Mouse (Mus musculus): ENCODE results near the gene Ptpre.

Gene Ptpre

GRCm38 (mm10) chr7:135576329-135576728, 39.0 kb downstream of the Ptpre start:
- DNase-seq (ENCODE audit: low spot score in 2 of 2): no peak

GRCm38 (mm10) chr7:135578715-135579325, 41.5 kb downstream of the Ptpre start:
- no peak for DNase-seq (ENCODE audit: low spot score in 2 of 2)

GRCm38 (mm10) chr7:135580306-135581091, 43.2 kb downstream of the Ptpre start:
- DNase-seq (ENCODE audit: low spot score in 2 of 2): peak in 1 of 2 experiments; percentile 66

GRCm38 (mm10) chr7:135581128-135581527, 43.8 kb downstream of the Ptpre start:
- DNase-seq (ENCODE audit: low spot score in 2 of 2): no peak

- DNase-seq (ENCODE audit: low spot score in 2 of 2): no peak
Measured at GRCm38 (mm10) chr7:135585125-135585687, 47.9 kb downstream of the Ptpre start.

- no peak for DNase-seq (ENCODE audit: low spot score in 2 of 2)
Measured at GRCm38 (mm10) chr7:135586402-135586801, 49.1 kb downstream of the Ptpre start.

- no peak for DNase-seq (ENCODE audit: low spot score in 2 of 2)
Measured at GRCm38 (mm10) chr7:135587821-135588575, 50.7 kb downstream of the Ptpre start.

- no peak for DNase-seq (ENCODE audit: low spot score in 2 of 2)
Measured at GRCm38 (mm10) chr7:135588620-135589309, 51.5 kb downstream of the Ptpre start.

- no peak for DNase-seq (ENCODE audit: low spot score in 2 of 2)
Measured at GRCm38 (mm10) chr7:135591461-135591860, 54.2 kb downstream of the Ptpre start.

- no peak for DNase-seq (ENCODE audit: low spot score in 2 of 2)
Measured at GRCm38 (mm10) chr7:135593286-135593685, 56.0 kb downstream of the Ptpre start.

GRCm38 (mm10) chr7:135593825-135594224, 56.5 kb downstream of the Ptpre start:
- no peak for DNase-seq (ENCODE audit: low spot score in 2 of 2)

GRCm38 (mm10) chr7:135594676-135595075, 57.4 kb downstream of the Ptpre start:
- no peak for DNase-seq (ENCODE audit: low spot score in 2 of 2)

- DNase-seq (ENCODE audit: low spot score in 2 of 2): no peak
Measured at GRCm38 (mm10) chr7:135595640-135596174, 58.4 kb downstream of the Ptpre start.

GRCm38 (mm10) chr7:135597006-135597405, 59.7 kb downstream of the Ptpre start:
- DNase-seq (ENCODE audit: low spot score in 2 of 2): peak in 1 of 2 experiments; percentile 44

- DNase-seq (ENCODE audit: low spot score in 2 of 2): no peak
Measured at GRCm38 (mm10) chr7:135597604-135598289, 60.5 kb downstream of the Ptpre start.

- peak in 1 of 2 experiments; percentile 47 for DNase-seq (ENCODE audit: low spot score in 2 of 2)
Measured at GRCm38 (mm10) chr7:135598303-135598855, 61.1 kb downstream of the Ptpre start.

- peak in 1 of 2 experiments; percentile 10 for DNase-seq (ENCODE audit: low spot score in 2 of 2)
Measured at GRCm38 (mm10) chr7:135600076-135600475, 62.8 kb downstream of the Ptpre start.

GRCm38 (mm10) chr7:135601607-135602006, 64.3 kb downstream of the Ptpre start:
- peak in 1 of 2 experiments; percentile 57 for DNase-seq (ENCODE audit: low spot score in 2 of 2)

- DNase-seq (ENCODE audit: low spot score in 2 of 2): no peak
Measured at GRCm38 (mm10) chr7:135602265-135602664, 65.0 kb downstream of the Ptpre start.

GRCm38 (mm10) chr7:135602881-135603523, 65.7 kb downstream of the Ptpre start:
- no peak for DNase-seq (ENCODE audit: low spot score in 2 of 2)
